Mouse (Mus musculus) 3134 (cell line): ENCODE measurements around the gene Rps5.
"Not testable (repeated sequence)": the region's sequence is repeated elsewhere in the genome, so short reads cannot be mapped to it uniquely, and the experiment has no call there.

Experiments
- DNase-seq: peaks from one replicate; pipeline ENCODE4 v3.0.0-alpha.2; 2011; ENCODE audit warnings: low spot score; ENCODE audit not compliant: insufficient read length; ENCODE audit errors: extremely low read depth

Gene Rps5

DNA sequence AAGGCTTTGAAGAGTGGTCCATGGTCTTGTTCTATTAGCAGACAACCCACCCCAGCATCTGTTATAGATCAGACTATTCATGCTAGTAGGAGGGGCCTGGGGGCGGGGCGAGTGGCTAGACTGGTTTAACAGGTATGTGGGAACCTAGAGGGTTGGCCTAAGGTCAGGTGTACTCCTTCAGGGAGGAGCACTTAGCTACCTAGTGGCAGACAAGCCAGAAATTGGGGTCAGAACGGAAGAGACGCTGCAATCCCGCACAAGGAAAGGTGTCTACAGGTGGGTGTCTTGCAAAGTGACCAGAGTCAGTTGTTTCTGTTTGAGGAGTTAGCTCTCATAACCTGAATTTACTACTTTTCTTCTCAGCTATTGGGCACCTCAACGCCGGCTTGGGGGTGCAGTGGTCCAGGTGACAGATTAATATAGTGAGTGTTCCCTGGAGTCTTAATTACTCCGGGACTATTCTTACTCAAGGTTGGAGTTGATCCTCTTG, 5.1 kb downstream of the Rps5 start, which contains the start of gene Rnf225:
Gene Rnf225 (plus strand): TSS at position 226 of the 490 bp plus-strand sequence.
- no peak for DNase-seq

- DNase-seq: peak; percentile 53
Measured at GRCm38 (mm10) chr7:12927693-12928589, 5.9 kb downstream of the Rps5 start.

DNA sequence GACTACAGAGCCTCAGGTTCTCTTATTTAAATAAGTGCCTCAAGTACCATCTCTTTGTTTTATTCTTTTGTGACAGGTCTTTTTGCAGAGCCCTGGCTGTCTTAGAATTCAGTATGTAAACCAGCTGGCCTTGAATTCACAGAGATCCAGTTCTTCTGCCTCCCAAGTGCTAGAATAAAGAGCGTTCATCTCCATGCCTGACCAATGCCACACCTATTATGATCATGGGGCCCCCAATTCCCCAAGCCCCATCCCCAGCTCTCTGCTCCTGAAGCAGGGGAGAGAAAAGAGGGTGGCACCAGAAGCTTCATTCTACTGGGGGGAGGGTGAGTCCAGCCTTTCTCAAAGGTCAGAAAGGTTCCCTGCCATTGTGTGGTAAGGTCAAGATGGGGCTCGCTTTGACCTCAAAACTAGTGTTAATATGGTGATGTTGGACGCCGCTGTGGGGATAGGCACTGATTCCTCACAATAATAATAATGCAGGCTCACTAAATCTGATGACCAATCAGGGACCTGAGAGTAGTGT, 11.6 kb downstream of the Rps5 start:
- no peak for DNase-seq

GRCm38 (mm10) chr7:12934808-12935207, 12.7 kb downstream of the Rps5 start:
- no peak for DNase-seq

DNA sequence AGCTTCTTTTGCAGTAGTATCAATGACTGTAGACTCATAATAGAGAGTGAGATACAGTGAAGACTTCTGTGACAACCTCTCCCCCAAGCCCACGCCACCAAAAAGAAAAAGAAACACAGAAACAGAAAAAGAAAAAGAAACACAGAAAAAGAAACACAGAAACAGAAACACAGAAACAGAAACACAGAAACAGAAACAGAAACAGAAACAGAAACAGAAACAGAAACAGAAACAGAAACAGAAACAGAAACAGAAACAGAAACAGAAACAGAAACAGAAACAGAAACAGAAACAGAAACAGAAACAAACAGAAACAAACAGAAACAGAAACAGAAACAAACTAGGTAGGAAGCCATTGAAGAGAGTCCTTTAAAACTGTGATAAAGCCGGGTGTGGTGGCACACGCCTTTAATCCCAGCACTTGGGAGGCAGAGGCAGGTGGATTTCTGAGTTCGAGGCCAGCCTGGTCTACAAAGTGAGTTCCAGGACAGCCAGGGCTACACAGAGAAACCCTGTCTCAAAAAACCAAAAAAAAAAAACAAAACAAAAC, 15.2 kb downstream of the Rps5 start:
- DNase-seq: not testable (repeated sequence)

DNA sequence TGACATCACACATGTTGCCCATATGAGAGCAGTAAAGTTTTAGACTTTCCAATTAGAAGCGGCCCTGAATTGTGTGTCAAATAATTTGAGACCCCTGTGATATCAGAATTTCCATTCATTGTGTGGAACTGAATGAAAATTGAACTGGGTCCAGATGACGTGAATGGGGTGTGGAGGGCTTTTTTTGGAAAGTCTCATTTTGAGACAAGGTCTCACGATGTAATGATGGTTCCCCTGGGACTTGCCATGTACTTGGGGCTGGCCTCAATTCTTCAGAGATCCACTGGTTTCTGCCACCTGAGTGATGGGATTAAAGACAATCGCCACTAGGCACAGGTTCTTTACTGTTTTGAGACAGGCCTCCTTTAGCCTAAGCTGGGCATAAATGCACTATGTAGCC, 18.5 kb downstream of the Rps5 start:
- DNase-seq: no peak

GRCm38 (mm10) chr7:12943488-12943887, 21.4 kb downstream of the Rps5 start:
- DNase-seq: no peak

DNA sequence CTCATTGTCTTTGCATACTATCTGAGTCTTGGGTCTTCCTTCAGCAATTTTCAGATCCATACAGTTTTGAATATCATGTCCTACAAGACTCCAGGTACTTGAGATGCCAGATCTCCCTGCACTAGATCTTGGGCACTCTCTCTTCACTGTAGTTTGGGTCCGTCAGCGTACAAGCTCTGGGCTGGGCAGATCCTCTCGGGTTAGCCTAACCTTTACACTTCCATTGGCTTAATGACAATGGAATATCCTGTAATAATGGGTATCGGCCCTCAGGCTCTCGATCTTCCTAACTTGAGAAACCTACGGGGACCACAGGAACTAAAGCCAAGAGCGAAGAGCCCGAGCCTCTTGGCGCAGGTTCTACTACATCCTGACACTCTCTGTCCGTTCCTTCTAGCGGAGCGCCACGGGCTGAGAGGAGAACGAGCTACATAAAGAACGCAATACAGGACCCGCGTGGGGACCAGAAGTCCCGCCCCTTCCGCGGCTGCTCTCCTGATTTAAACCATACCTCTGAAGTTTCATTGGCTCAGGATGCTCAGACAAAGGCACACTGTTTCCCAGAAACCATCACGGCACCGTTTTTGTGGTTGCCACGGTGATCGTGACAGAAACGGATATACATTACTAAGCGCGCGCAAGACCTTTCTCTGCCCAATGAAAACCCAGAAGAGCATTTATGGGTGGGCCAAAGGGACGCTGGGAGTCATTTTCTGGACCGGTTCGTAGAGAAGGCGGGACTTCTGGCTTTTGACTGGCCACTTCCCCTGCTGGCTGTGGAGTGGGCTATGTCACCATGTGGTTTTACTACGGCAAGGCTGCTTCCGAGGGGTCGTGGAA, 27.2 kb downstream of the Rps5 start:
- peak; percentile 74 for DNase-seq

- DNase-seq: no peak
Measured at GRCm38 (mm10) chr7:12949872-12950229, 27.8 kb downstream of the Rps5 start.

- no peak for DNase-seq
Measured at GRCm38 (mm10) chr7:12954896-12955295, 32.8 kb downstream of the Rps5 start.

DNA sequence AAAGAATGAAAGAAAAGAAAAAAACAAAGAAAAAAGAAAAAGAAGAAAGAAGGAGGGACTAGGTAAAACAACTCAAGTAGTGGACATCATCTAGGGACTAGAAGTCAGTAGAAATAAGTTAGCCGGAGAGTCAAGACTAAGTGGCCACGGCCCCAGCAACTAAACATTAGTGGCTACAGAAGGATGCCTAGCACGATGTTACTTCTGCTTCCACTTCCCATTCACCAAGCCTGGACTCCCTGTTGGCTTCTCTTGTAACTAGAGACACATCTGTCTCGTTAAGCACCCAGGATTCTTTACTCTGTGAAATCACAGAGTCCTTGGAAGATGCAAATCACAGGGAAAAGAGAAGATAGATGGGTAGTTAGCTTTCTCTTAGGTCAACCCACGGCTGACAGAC, 35.4 kb downstream of the Rps5 start:
- no peak for DNase-seq

DNA sequence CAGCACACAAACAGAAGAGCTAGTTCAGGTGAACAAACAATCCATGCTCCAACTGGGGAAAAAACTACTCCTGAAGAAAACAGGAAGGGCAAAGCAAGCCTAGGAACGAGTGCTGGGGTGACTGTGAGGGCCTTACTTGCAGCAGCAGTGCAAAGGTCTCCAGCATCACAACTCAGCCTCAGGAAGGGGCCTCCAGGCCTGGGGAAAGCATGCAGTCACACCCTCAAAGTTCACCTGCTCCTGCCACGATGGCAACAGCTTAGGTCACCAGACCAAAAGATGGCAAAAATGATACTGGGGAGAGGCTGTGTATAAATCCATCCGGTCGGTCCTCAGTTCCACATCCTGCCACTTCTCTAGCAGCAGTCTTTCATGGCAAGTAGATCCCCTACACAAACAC, 36.9 kb downstream of the Rps5 start:
- DNase-seq: no peak

- DNase-seq: no peak
Measured at GRCm38 (mm10) chr7:12959718-12960117, 37.6 kb downstream of the Rps5 start.

DNA sequence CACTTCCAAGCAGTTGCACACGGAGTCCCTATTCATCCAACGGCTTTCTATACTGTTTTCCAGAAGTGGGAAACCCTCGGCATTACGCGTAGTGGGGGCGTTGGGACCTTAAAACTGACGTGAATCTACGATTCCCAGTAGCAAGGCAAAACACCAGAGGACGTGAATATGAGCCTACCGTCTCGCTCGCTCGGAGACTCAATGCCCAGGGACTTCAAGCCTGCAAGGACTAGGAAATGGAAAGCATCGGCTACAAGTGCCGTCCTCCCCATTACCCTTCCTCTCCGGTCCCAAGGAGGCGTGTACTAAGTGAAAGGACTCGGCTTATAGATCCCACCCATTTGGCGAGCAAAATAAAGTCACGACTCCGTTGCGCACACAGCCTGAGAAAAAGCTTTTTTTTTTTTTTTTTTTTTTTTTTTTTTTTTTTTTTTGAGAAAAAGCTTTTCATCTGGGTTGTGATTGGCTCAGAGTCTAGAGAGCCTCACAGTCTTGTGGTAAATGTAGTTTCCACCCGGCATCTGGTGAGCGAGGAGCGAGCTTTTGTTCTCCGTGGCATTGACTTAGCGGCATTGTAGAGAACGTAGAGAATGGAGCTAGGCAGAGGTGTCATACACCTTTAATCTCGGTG, 39.5 kb downstream of the Rps5 start:
- DNase-seq: peak; percentile 43

DNA sequence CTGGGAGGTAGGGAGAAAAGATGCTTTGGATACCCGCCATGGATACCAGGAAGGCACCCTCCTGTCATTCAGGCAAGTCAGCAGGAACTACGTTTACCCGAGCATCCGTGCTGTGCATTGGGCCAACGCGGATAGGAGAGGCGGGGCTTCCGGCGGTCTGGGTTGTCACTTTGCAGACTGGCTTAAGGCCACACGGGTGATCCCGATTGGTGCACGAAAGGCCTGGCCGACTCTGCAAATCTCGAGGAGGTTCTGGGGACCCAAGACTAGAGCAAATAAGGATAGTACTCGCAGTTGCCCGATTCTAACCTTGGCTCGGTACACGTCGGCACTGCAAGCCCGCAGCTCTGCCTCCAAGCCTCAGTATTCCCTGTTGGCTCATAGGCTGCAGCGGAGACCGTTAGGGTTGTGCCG, 43.6 kb downstream of the Rps5 start, which contains the start of gene Zfp324:
Gene Zfp324 (plus strand): TSS at position 161 of the 414 bp plus-strand sequence.
- peak; percentile 89 for DNase-seq

DNA sequence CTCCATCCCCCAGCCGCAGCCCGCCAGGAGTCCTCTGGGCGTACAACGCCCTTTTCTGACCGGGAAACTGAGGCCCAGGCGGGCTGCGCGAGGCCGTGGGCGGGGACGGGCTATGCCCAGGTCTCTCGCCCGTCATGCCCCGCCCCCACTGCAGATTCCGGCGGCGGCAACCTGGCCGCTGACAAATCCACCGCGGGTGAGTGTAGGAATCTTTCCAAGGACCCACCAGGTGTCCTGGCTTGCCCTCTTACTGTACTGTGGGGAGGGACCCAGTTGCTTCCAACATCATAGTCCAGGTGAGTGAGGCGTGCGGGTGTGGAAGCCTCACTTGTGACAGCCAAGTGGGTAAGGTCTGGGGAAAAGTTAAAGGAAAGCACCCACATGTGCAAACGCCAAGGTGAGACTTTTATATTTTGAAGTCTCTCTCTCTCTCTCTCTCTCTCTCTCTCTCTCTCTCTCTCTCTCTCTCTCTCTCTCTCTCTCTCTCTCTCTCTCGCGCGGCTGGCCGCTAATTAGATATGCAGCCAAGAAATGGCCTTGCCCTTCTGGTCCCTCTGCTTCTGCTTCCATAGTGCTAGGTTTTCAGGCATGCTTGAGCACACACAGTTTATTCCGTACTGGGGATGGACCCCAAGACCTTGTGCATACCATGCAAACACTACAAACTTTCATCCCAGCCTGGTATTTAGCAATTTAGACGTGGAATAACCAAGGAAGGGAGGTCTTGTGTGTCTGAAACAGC, 44.2 kb downstream of the Rps5 start:
- no peak for DNase-seq

DNA sequence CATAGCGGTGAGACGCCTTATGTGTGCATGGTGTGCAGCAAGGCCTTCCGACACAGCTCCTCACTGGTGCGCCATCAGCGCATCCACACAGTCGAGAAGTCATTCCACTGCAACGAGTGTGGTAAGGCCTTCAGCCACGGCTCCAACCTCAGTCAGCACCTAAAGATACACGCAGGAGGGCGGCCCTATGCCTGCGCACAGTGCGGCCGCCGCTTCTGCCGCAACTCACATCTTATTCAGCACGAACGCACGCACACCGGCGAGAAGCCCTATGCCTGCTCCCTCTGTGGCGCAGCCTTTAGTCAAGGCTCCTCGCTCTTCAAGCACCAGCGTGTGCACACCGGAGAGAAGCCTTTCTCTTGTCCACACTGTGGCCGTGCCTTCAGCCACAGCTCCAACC, 48.8 kb downstream of the Rps5 start:
- DNase-seq: no peak
